Mouse (Mus musculus) neutrophil, adult 59 days (primary cell): ENCODE measurements around the gene Scaf1. TPM values are rescaled to one million over a fixed set of nuclear protein-coding genes. Genes with fewer than 3 reads are reported as not detected.

Source experiments
- total RNA-seq, 2 experiments: library from RNA; stranded (reverse); gene quantifications; 1 replicate in 1 of 2; 2 replicates in 1 of 2; pipeline ENCODE4 v1.2.4; 2023

Scaf1 gene
- 10 to 100 TPM; 57.7 to 58.5 TPM for total RNA-seq

GRCm38 (mm10) chr7:45015957-45016612 is at the start of gene Scaf1:
Scaf1 (minus strand) TSS chr7:45016363.

GRCm38 (mm10) chr7:45062239-45062835 is 46.2 kb upstream of the Scaf1 start, which contains the start of the genes Nosip and Prrg2:
Nosip (plus strand) TSS chr7:45062429.
Prrg2 (minus strand) TSS chr7:45062677.

GRCm38 (mm10) chr7:45052862-45053116 is 36.6 kb upstream of the Scaf1 start, which contains the start of gene Prr12:
Prr12 (minus strand) TSS chr7:45052881.

GRCm38 (mm10) chr7:45017242-45018061 is 1.3 kb upstream of the Scaf1 start, which contains the start of gene Rras:
Rras (plus strand) TSS chr7:45017961.

GRCm38 (mm10) chr7:44998501-44998955 is 17.6 kb downstream of the Scaf1 start, which contains the start of gene Bcl2l12:
Bcl2l12 (minus strand) TSS chr7:44998712.

GRCm38 (mm10) chr7:44997231-44997939 is 18.8 kb downstream of the Scaf1 start, which contains the start of gene Irf3:
Irf3 (plus strand) TSS chr7:44997648.

GRCm38 (mm10) chr7:44986192-44986878 is 29.8 kb downstream of the Scaf1 start, which contains the start of gene Prmt1:
Prmt1 (minus strand) TSS chr7:44986568.

GRCm38 (mm10) chr7:44974383-44975116 is 41.6 kb downstream of the Scaf1 start, which contains the start of gene Cpt1c:
Cpt1c (minus strand) TSS chr7:44974851.

Other genes with a start within 250 kb of the Scaf1 start
- 10 to 100 TPM; 50.3 to 52.5 TPM for gene Nup62, start 200.3 kb downstream of the Scaf1 start, total RNA-seq
- gene Il4i1, start 200.0 kb downstream of the Scaf1 start, total RNA-seq = 1 to 10 TPM in 1 of 2 experiments, under 1 TPM in 1; 0.64 to 1.8 TPM
- gene Atf5, start 199.7 kb downstream of the Scaf1 start, total RNA-seq = 1 to 10 TPM; 4.9 to 6.0 TPM
- 10 to 100 TPM; 14.1 to 15.2 TPM for gene Akt1s1, start 167.4 kb downstream of the Scaf1 start, total RNA-seq
- gene Tbc1d17, start 167.3 kb downstream of the Scaf1 start, total RNA-seq = 10 to 100 TPM; 32.1 to 45.3 TPM
- gene Pnkp, start 159.2 kb downstream of the Scaf1 start, total RNA-seq = 100 to 1,000 TPM; 390 to 443 TPM
- 10 to 100 TPM; 32.3 to 33.9 TPM for gene Ptov1, start 146.6 kb downstream of the Scaf1 start, total RNA-seq
- gene Med25, start 123.7 kb downstream of the Scaf1 start, total RNA-seq = 10 to 100 TPM; 36.9 to 38.1 TPM
- 1 to 10 TPM; 4.6 to 6.1 TPM for gene Fuz, start 120.3 kb downstream of the Scaf1 start, total RNA-seq
- gene Ap2a1, start 86.9 kb downstream of the Scaf1 start, total RNA-seq = 10 to 100 TPM; 61.7 to 69.2 TPM
- gene Tsks, start 73.2 kb downstream of the Scaf1 start, total RNA-seq = not detected
- under 1 TPM; 0.33 to 0.53 TPM for gene Cpt1c, start 41.5 kb downstream of the Scaf1 start, total RNA-seq
- 10 to 100 TPM; 79.2 to 80.4 TPM for gene Prmt1, start 29.8 kb downstream of the Scaf1 start, total RNA-seq
- gene Irf3, start 18.7 kb downstream of the Scaf1 start, total RNA-seq = 10 to 100 TPM; 55.8 to 60.1 TPM
- 10 to 100 TPM in 1 of 2 experiments, 1 to 10 TPM in 1; 9.3 to 14.3 TPM for gene Bcl2l12, start 17.7 kb downstream of the Scaf1 start, total RNA-seq
- gene Rras, start 1.6 kb upstream of the Scaf1 start, total RNA-seq = 10 to 100 TPM; 13.6 to 16.8 TPM
- gene Prr12, start 36.5 kb upstream of the Scaf1 start, total RNA-seq = 10 to 100 TPM; 22.7 to 23.8 TPM
- gene Nosip, start 46.1 kb upstream of the Scaf1 start, total RNA-seq = 10 to 100 TPM; 31.4 to 34.3 TPM
- gene Prrg2, start 46.3 kb upstream of the Scaf1 start, total RNA-seq = 10 to 100 TPM; 14.5 to 15.6 TPM
- gene Rcn3, start 75.9 kb upstream of the Scaf1 start, total RNA-seq = 1 to 10 TPM in 1 of 2 experiments, under 1 TPM in 1; 0.79 to 2.8 TPM
- gene Fcgrt, start 87.5 kb upstream of the Scaf1 start, total RNA-seq = 10 to 100 TPM; 15.6 to 23.0 TPM
- gene Rps11, start 108.1 kb upstream of the Scaf1 start, total RNA-seq = 1,000 to 10,000 TPM in 1 of 2 experiments, 100 to 1,000 TPM in 1; 885 to 1,040 TPM
- gene Rpl13a, start 112.4 kb upstream of the Scaf1 start, total RNA-seq = 1,000 to 10,000 TPM; 1,010 to 1,095 TPM
- not detected for gene Gm45713, start 119.9 kb upstream of the Scaf1 start, total RNA-seq
- 10 to 100 TPM; 23.6 to 24.1 TPM for gene Flt3l, start 120.1 kb upstream of the Scaf1 start, total RNA-seq
- gene Pih1d1, start 137.9 kb upstream of the Scaf1 start, total RNA-seq = 10 to 100 TPM; 40.2 to 48.4 TPM
- 100 to 1,000 TPM in 1 of 2 experiments, 10 to 100 TPM in 1; 79.9 to 118 TPM for gene Aldh16a1, start 138.2 kb upstream of the Scaf1 start, total RNA-seq
- gene Slc17a7, start 147.6 kb upstream of the Scaf1 start, total RNA-seq = not detected
- gene Gfy, start 163.2 kb upstream of the Scaf1 start, total RNA-seq = not detected
- gene Pth2, start 164.6 kb upstream of the Scaf1 start, total RNA-seq = not detected
- gene Ccdc155, start 188.5 kb upstream of the Scaf1 start, total RNA-seq = under 1 TPM in 1 of 2 experiments, not detected in 1; 0.20 TPM
- gene Dkkl1, start 195.8 kb upstream of the Scaf1 start, total RNA-seq = under 1 TPM; 0.58 to 0.95 TPM
- gene Tead2, start 199.4 kb upstream of the Scaf1 start, total RNA-seq = not detected
- gene Cd37, start 222.8 kb upstream of the Scaf1 start, total RNA-seq = 100 to 1,000 TPM; 351 to 377 TPM
- gene Slc6a16, start 224.7 kb upstream of the Scaf1 start, total RNA-seq = under 1 TPM; 0.31 to 0.78 TPM